Mouse (Mus musculus) C2C12 (cell line): ENCODE measurements around the gene Alkbh3.

ENCODE experiments used
- CEBPB ChIP-seq: IDR thresholded peaks from one replicate; pipeline ENCODE4 v1.6.1; 2011; ENCODE audit warnings: low read depth, mild to moderate bottlenecking, control low read depth, moderate library complexity
- CTCF ChIP-seq: IDR thresholded peaks from one replicate; pipeline ENCODE4 v1.5.1; 2011; ENCODE audit not compliant: control insufficient read depth, insufficient read depth, insufficient read length
- FOSL1 ChIP-seq: IDR thresholded peaks from one replicate; pipeline ENCODE4 v1.8.0; 2011; ENCODE audit warnings: mild to moderate bottlenecking, low read length; ENCODE audit not compliant: poor library complexity, insufficient read depth, severe bottlenecking
- MYOD1 ChIP-seq: IDR thresholded peaks from one replicate; pipeline ENCODE4 v1.6.1; 2011; ENCODE audit warnings: low read depth; ENCODE audit not compliant: control insufficient read depth, insufficient read length
- USF1 ChIP-seq: IDR thresholded peaks from one replicate; pipeline ENCODE4 v1.6.1; 2011; ENCODE audit warnings: low read depth, mild to moderate bottlenecking, control low read depth, moderate library complexity

GRCm38 (mm10) chr2:94010335-94011291, at the start of gene Alkbh3:
- no peak for TF ChIP-seq CTCF
- no peak for TF ChIP-seq FOSL1
- no peak for TF ChIP-seq MYOD1
- TF ChIP-seq CEBPB, result no peak
- no peak for TF ChIP-seq USF1
